Comparison of ENCODE assay signal across 8 mouse cellular contexts in the genomic region with DNA sequence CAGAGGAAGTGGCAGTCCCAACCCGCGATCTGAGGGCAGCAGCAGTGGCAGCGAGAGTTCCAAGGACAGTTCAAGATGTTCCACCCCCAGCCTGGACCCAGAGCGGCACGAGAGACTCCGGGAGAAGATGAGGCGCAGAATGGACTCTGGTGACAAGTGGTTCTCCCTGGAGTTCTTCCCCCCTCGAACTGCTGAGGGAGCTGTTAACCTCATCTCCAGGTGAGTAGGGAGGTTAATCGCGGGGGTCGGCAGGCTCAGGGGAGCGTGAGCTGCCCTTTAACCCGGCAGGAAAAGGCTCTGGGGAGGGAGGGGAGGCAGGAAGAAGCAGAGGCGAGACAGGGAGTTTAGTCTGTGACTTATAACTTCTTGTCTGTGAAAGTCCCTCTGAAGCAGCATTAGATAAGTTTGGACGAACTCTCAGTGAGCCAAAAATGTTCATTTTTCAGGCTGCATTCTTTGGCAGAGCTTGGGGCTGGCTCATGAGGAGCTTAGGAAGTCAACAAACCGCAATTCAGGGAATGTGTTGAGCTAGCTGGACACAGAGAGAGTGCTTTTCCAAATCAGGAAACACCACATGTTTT. TPM values are rescaled to one million over a fixed set of nuclear protein-coding genes. Genes with fewer than 3 reads are reported as not detected.
A peak's percentile ranks its signal among the peaks of the same experiment; 100 is the strongest.
DNase-seq lines count a peak whose midpoint lies in the region; ATAC-seq lines count a peak whose summit lies in the region.

No protein-coding gene starts in this region.

- peak overlapping the region; percentile 40 for H3K4me3 ChIP-seq in forebrain, embryonic 11.5 days (ENCODE audit: low read depth, low read length)
- peak overlapping the region; percentile 81 for H3K4me3 ChIP-seq in hindbrain, embryonic 10.5 days
- peak overlapping the region; percentile 50 for H3K4me3 ChIP-seq in limb, embryonic 12.5 days (replicated peaks)
- peak overlapping the region; percentile 46 for H3K4me3 ChIP-seq in midbrain, embryonic 14.5 days (replicated peaks; ENCODE audit: low read depth, low read length)

- H3K9me3 ChIP-seq in forebrain, embryonic 11.5 days (ENCODE audit: control insufficient read depth, low read length): no peaks in the 10 kb centered on the region
- no peaks in the 10 kb centered on the region for H3K9me3 ChIP-seq in hindbrain, embryonic 10.5 days
- no peaks in the 10 kb centered on the region for H3K9me3 ChIP-seq in limb, embryonic 12.5 days
- H3K9me3 ChIP-seq in midbrain, embryonic 14.5 days (ENCODE audit: control insufficient read depth, low read length): no peaks in the 10 kb centered on the region

- 4% methylated on average over 16 of the region's 16 CpGs for WGBS in forebrain, embryonic 11.5 days
- 5% methylated on average over 16 of the region's 16 CpGs for WGBS in hindbrain, embryonic 10.5 days
- 4% methylated on average over 16 of the region's 16 CpGs for WGBS in limb, embryonic 12.5 days
- 6% methylated on average over 16 of the region's 16 CpGs for WGBS in midbrain, embryonic 14.5 days

- DNase-seq in T-cell, adult 2 months (ENCODE audit: low spot score): peak; percentile 33
- no peak for DNase-seq in forebrain, embryonic 11.5 days (ENCODE audit: low spot score)
- DNase-seq in hindbrain, embryonic 10.5 days (ENCODE audit: low spot score): no peak
- peak; percentile 13 for DNase-seq in midbrain, embryonic 14.5 days
- peak; percentile 68 for DNase-seq in thymus, postnatal 4 days
- no peak for DNase-seq in left cerebral cortex, adult 11 months (ENCODE audit: low spot score)

- peak overlapping the region; percentile 70 for H3K27ac ChIP-seq in forebrain, embryonic 11.5 days (ENCODE audit: low read depth, low read length)
- H3K27ac ChIP-seq in hindbrain, embryonic 10.5 days: peak overlapping the region; percentile 91
- peak overlapping the region; percentile 86 for H3K27ac ChIP-seq in limb, embryonic 12.5 days
- peak overlapping the region; percentile 91 for H3K27ac ChIP-seq in midbrain, embryonic 14.5 days (replicated peaks; ENCODE audit: low read depth, low read length)

- H3K4me1 ChIP-seq in forebrain, embryonic 11.5 days (replicated peaks; ENCODE audit: control insufficient read depth, insufficient read depth, low read length): peaks cover 13% of the 10 kb centered on the region
- peaks cover 62% of the 10 kb centered on the region for H3K4me1 ChIP-seq in hindbrain, embryonic 10.5 days (replicated peaks)
- peaks cover 42% of the 10 kb centered on the region for H3K4me1 ChIP-seq in limb, embryonic 12.5 days (replicated peaks)
- H3K4me1 ChIP-seq in midbrain, embryonic 14.5 days (ENCODE audit: control insufficient read depth, insufficient read depth, low read length): peaks cover 51% of the 10 kb centered on the region

- H3K9ac ChIP-seq in forebrain, embryonic 11.5 days (ENCODE audit: low read length): peak overlapping the region; percentile 64
- peak overlapping the region; percentile 65 for H3K9ac ChIP-seq in limb, embryonic 12.5 days (replicated peaks)
- H3K9ac ChIP-seq in midbrain, embryonic 14.5 days (replicated peaks; ENCODE audit: low read length): peak overlapping the region; percentile 62

- no peaks in the 10 kb centered on the region for H3K27me3 ChIP-seq in forebrain, embryonic 11.5 days (ENCODE audit: control insufficient read depth, insufficient read depth, low read length)
- H3K27me3 ChIP-seq in hindbrain, embryonic 10.5 days (ENCODE audit: insufficient read depth, poor library complexity, severe bottlenecking): no peaks in the 10 kb centered on the region
- H3K27me3 ChIP-seq in limb, embryonic 12.5 days: no peaks in the 10 kb centered on the region
- H3K27me3 ChIP-seq in midbrain, embryonic 14.5 days (ENCODE audit: control insufficient read depth, insufficient read depth, low read length): no peaks in the 10 kb centered on the region

- ATAC-seq in CD4-positive, CD25-positive, alpha-beta regulatory T cell, adult 4 months: peak; percentile 8
- no peak for ATAC-seq in forebrain, embryonic 11.5 days (replicated peaks; ENCODE audit: low FRiP score)
- no peak for ATAC-seq in limb, embryonic 12.5 days (ENCODE audit: insufficient number of reproducible peaks, insufficient read depth, low FRiP score, low TSS enrichment, low read depth)
- ATAC-seq in midbrain, embryonic 14.5 days (ENCODE audit: low FRiP score, low TSS enrichment): no peak

- peak overlapping the region; percentile 52 for H3K4me2 ChIP-seq in forebrain, embryonic 11.5 days (ENCODE audit: low read depth, low read length, severe bottlenecking)
- H3K4me2 ChIP-seq in limb, embryonic 12.5 days: peak overlapping the region; percentile 84
- peak overlapping the region; percentile 94 for H3K4me2 ChIP-seq in midbrain, embryonic 14.5 days (ENCODE audit: low read length)

- H3K36me3 ChIP-seq in forebrain, embryonic 11.5 days (ENCODE audit: control insufficient read depth, insufficient read depth, low read length): no peaks in the 10 kb centered on the region; the same call in 1 of the 2 replicates
- H3K36me3 ChIP-seq in hindbrain, embryonic 10.5 days: peaks cover 46% of the 10 kb centered on the region
- peaks cover 35% of the 10 kb centered on the region for H3K36me3 ChIP-seq in limb, embryonic 12.5 days
- H3K36me3 ChIP-seq in midbrain, embryonic 14.5 days (ENCODE audit: control insufficient read depth, insufficient read depth, low read length): peaks cover 25% of the 10 kb centered on the region

RNA-seq across cellular contexts. Expression of gene Mthfr, which starts 2.8 kb away (rescaled TPM):
- 10 to 100 TPM in 1 of 2 experiments, 1 to 10 TPM in 1; 6.8 to 23.1 TPM for polyA plus RNA-seq in CD4-positive, CD25-positive, alpha-beta regulatory T cell, adult 4 months (2017; shearing (Covaris generic))
- polyA plus RNA-seq in forebrain, embryonic 11.5 days (2014; fragmentation: Nextera tagmentation; extraction: Ambion mirVana): 25.5 and 27.6 TPM in 2 replicates
- 28.1 and 30.0 TPM in 2 replicates for polyA plus RNA-seq in hindbrain, embryonic 10.5 days (2016; fragmentation: Nextera tagmentation; extraction: Ambion mirVana)
- 27.3 and 28.9 TPM in 2 replicates for polyA plus RNA-seq in limb, embryonic 12.5 days (2016; fragmentation: Nextera tagmentation; extraction: Ambion mirVana)
- 16.9 and 25.4 TPM in 2 replicates for polyA plus RNA-seq in midbrain, embryonic 14.5 days (2014; fragmentation: Nextera tagmentation; extraction: Ambion mirVana)

RNA-seq across cellular contexts. Expression of gene Clcn6, which starts 3.1 kb away (rescaled TPM):
- polyA plus RNA-seq in CD4-positive, CD25-positive, alpha-beta regulatory T cell, adult 4 months (2017; shearing (Covaris generic)): 1 to 10 TPM; 4.2 to 5.5 TPM
- polyA plus RNA-seq in forebrain, embryonic 11.5 days (2014; fragmentation: Nextera tagmentation; extraction: Ambion mirVana): 14.6 and 15.5 TPM in 2 replicates
- polyA plus RNA-seq in hindbrain, embryonic 10.5 days (2016; fragmentation: Nextera tagmentation; extraction: Ambion mirVana): 13.9 and 17.8 TPM in 2 replicates
- 8.5 and 8.8 TPM in 2 replicates for polyA plus RNA-seq in limb, embryonic 12.5 days (2016; fragmentation: Nextera tagmentation; extraction: Ambion mirVana)
- 26.4 and 26.9 TPM in 2 replicates for polyA plus RNA-seq in midbrain, embryonic 14.5 days (2014; fragmentation: Nextera tagmentation; extraction: Ambion mirVana)

RNA-seq across cellular contexts. Expression of gene Nppa, which starts 41.2 kb away (rescaled TPM):
- not detected for polyA plus RNA-seq in CD4-positive, CD25-positive, alpha-beta regulatory T cell, adult 4 months (2017; shearing (Covaris generic))
- polyA plus RNA-seq in forebrain, embryonic 11.5 days (2014; fragmentation: Nextera tagmentation; extraction: Ambion mirVana): 0.29 TPM in 1 of 2 replicates, not detected in the other
- polyA plus RNA-seq in hindbrain, embryonic 10.5 days (2016; fragmentation: Nextera tagmentation; extraction: Ambion mirVana): 0.21 TPM in 1 of 2 replicates, not detected in the other
- 0.74 and 1.5 TPM in 2 replicates for polyA plus RNA-seq in limb, embryonic 12.5 days (2016; fragmentation: Nextera tagmentation; extraction: Ambion mirVana)
- polyA plus RNA-seq in midbrain, embryonic 14.5 days (2014; fragmentation: Nextera tagmentation; extraction: Ambion mirVana): 2.9 and 4.1 TPM in 2 replicates

RNA-seq across cellular contexts. Expression of gene Agtrap, which starts 46.1 kb away (rescaled TPM):
- 10 to 100 TPM; 19.0 to 20.0 TPM for polyA plus RNA-seq in CD4-positive, CD25-positive, alpha-beta regulatory T cell, adult 4 months (2017; shearing (Covaris generic))
- polyA plus RNA-seq in forebrain, embryonic 11.5 days (2014; fragmentation: Nextera tagmentation; extraction: Ambion mirVana): 15.0 and 15.6 TPM in 2 replicates
- 15.6 and 15.7 TPM in 2 replicates for polyA plus RNA-seq in hindbrain, embryonic 10.5 days (2016; fragmentation: Nextera tagmentation; extraction: Ambion mirVana)
- polyA plus RNA-seq in limb, embryonic 12.5 days (2016; fragmentation: Nextera tagmentation; extraction: Ambion mirVana): 11.2 and 12.0 TPM in 2 replicates
- polyA plus RNA-seq in midbrain, embryonic 14.5 days (2014; fragmentation: Nextera tagmentation; extraction: Ambion mirVana): 3.7 and 6.3 TPM in 2 replicates

RNA-seq across cellular contexts. Expression of gene Nppb, which starts 56.1 kb away (rescaled TPM):
- not detected for polyA plus RNA-seq in CD4-positive, CD25-positive, alpha-beta regulatory T cell, adult 4 months (2017; shearing (Covaris generic))
- polyA plus RNA-seq in forebrain, embryonic 11.5 days (2014; fragmentation: Nextera tagmentation; extraction: Ambion mirVana): not detected in 2 replicates
- 0.29 TPM in 1 of 2 replicates, not detected in the other for polyA plus RNA-seq in hindbrain, embryonic 10.5 days (2016; fragmentation: Nextera tagmentation; extraction: Ambion mirVana)
- 0.28 TPM in 1 of 2 replicates, not detected in the other for polyA plus RNA-seq in limb, embryonic 12.5 days (2016; fragmentation: Nextera tagmentation; extraction: Ambion mirVana)
- polyA plus RNA-seq in midbrain, embryonic 14.5 days (2014; fragmentation: Nextera tagmentation; extraction: Ambion mirVana): not detected in 2 replicates

Comparison
In these comparisons a context has a peak if more than half of its experiments do, and no peak if none do; other contexts are left out.
1. DNase-seq: peak in T-cell, adult 2 months (single experiment), midbrain, embryonic 14.5 days (single experiment) and thymus, postnatal 4 days (single experiment); none in forebrain, embryonic 11.5 days (single experiment), hindbrain, embryonic 10.5 days (single experiment) and left cerebral cortex, adult 11 months (single experiment).
2. Peak in every context shown above with its lines, with median percentiles within 50 percentile points of each other: H3K27ac ChIP-seq, H3K4me2 ChIP-seq, H3K4me3 ChIP-seq and H3K9ac ChIP-seq.